Mouse (Mus musculus): ENCODE measurements around the gene Itpkb. TPM values are rescaled to one million over a fixed set of nuclear protein-coding genes. Genes with fewer than 3 reads are reported as not detected.
A peak's percentile ranks its signal among the peaks of the same experiment; 100 is the strongest.

The Itpkb gene
- polyA plus RNA-seq, 1 experiment from 2014 or later, result 7.2 TPM

- H3K9ac ChIP-seq (ENCODE audit: low read length), result no peak overlapping the region
- no peaks in the 10 kb centered on the region for H3K27me3 ChIP-seq (ENCODE audit: control insufficient read depth, insufficient read depth, low read length)
- H3K4me1 ChIP-seq (ENCODE audit: control insufficient read depth, insufficient read depth, low read length), result no peaks in the 10 kb centered on the region
- DNase-seq (ENCODE audit: low spot score) (peak; percentile 80), ATAC-seq (ENCODE audit: insufficient number of reproducible peaks, low FRiP score, low TSS enrichment, low read depth) (no peak)
- no peak overlapping the region for H3K27ac ChIP-seq (replicated peaks; ENCODE audit: low read depth, low read length)
- 41% methylated on average over 11 of the region's 11 CpGs for WGBS
- H3K9me3 ChIP-seq (ENCODE audit: control insufficient read depth, low read length), result no peaks in the 10 kb centered on the region
- H3K4me3 ChIP-seq (ENCODE audit: low read depth, low read length), result no peak overlapping the region
- peaks cover 6% of the 10 kb centered on the region for H3K36me3 ChIP-seq (ENCODE audit: control insufficient read depth, insufficient read depth, low read length)
- no peak overlapping the region for H3K4me2 ChIP-seq (ENCODE audit: low read depth, severe bottlenecking)
Observed at GRCm38 (mm10) chr1:180422076-180422828, 92.0 kb downstream of the Itpkb start.

GRCm38 (mm10) chr1:180423008-180423639 lies 92.8 kb downstream of the Itpkb start:
- Histone ChIP-seq H3K27ac (replicated peaks; ENCODE audit: low read depth, low read length) (no peak overlapping the region), H3K9ac (ENCODE audit: low read length) (no peak overlapping the region), H3K4me1 (ENCODE audit: control insufficient read depth, insufficient read depth, low read length) (0 out of 2 replicates have a peak, but pooled peaks cover 2% of the 10 kb centered on the region), H3K9me3 (ENCODE audit: control insufficient read depth, low read length) (no peaks in the 10 kb centered on the region), H3K27me3 (ENCODE audit: control insufficient read depth, insufficient read depth, low read length) (no peaks in the 10 kb centered on the region), H3K36me3 (ENCODE audit: control insufficient read depth, insufficient read depth, low read length) (peaks cover 4% of the 10 kb centered on the region), H3K4me2 (ENCODE audit: low read depth, severe bottlenecking) (no peak overlapping the region), H3K4me3 (ENCODE audit: low read depth, low read length) (no peak overlapping the region)
- DNase-seq (ENCODE audit: low spot score), result no peak
- no peak for ATAC-seq (ENCODE audit: insufficient number of reproducible peaks, low FRiP score, low TSS enrichment, low read depth)
- WGBS, result 64% methylated on average over 16 of the region's 16 CpGs

- H3K4me2 ChIP-seq (ENCODE audit: low read depth, severe bottlenecking), result no peak overlapping the region
- no peaks in the 10 kb centered on the region for H3K9me3 ChIP-seq (ENCODE audit: control insufficient read depth, low read length)
- no peak overlapping the region for H3K9ac ChIP-seq (ENCODE audit: low read length)
- 0 out of 2 replicates have a peak, but pooled peaks cover 3% of the 10 kb centered on the region for H3K4me1 ChIP-seq (ENCODE audit: control insufficient read depth, insufficient read depth, low read length)
- 70% methylated on average over 3 of the region's 3 CpGs for WGBS
- 0 out of 2 replicates have a peak, but pooled peaks cover 3% of the 10 kb centered on the region for H3K36me3 ChIP-seq (ENCODE audit: control insufficient read depth, insufficient read depth, low read length)
- ATAC-seq (ENCODE audit: insufficient number of reproducible peaks, low FRiP score, low TSS enrichment, low read depth), result no peak
- no peak overlapping the region for H3K4me3 ChIP-seq (ENCODE audit: low read depth, low read length)
- no peaks in the 10 kb centered on the region for H3K27me3 ChIP-seq (ENCODE audit: control insufficient read depth, insufficient read depth, low read length)
- H3K27ac ChIP-seq (replicated peaks; ENCODE audit: low read depth, low read length), result no peak overlapping the region
- no peak for DNase-seq (ENCODE audit: low spot score)
Observed at GRCm38 (mm10) chr1:180423931-180424330, 93.6 kb downstream of the Itpkb start.

GRCm38 (mm10) chr1:180426405-180426804 lies 96.1 kb downstream of the Itpkb start:
- DNase-seq (ENCODE audit: low spot score) (no peak), ATAC-seq (ENCODE audit: insufficient number of reproducible peaks, low FRiP score, low TSS enrichment, low read depth) (no peak)
- Histone ChIP-seq H3K27ac (replicated peaks; ENCODE audit: low read depth, low read length) (no peak overlapping the region), H3K36me3 (ENCODE audit: control insufficient read depth, insufficient read depth, low read length) (no peaks in the 10 kb centered on the region), H3K4me3 (ENCODE audit: low read depth, low read length) (no peak overlapping the region), H3K9ac (ENCODE audit: low read length) (no peak overlapping the region), H3K9me3 (ENCODE audit: control insufficient read depth, low read length) (no peaks in the 10 kb centered on the region), H3K4me1 (ENCODE audit: control insufficient read depth, insufficient read depth, low read length) (0 out of 2 replicates have a peak, but pooled peaks cover 3% of the 10 kb centered on the region), H3K4me2 (ENCODE audit: low read depth, severe bottlenecking) (no peak overlapping the region), H3K27me3 (ENCODE audit: control insufficient read depth, insufficient read depth, low read length) (no peaks in the 10 kb centered on the region)
- 76% methylated on average over 6 of the region's 6 CpGs for WGBS

GRCm38 (mm10) chr1:180427685-180428084 lies 97.4 kb downstream of the Itpkb start:
- no peak; the same call in 1 of the 2 replicates for ATAC-seq (ENCODE audit: insufficient number of reproducible peaks, low FRiP score, low TSS enrichment, low read depth)
- no peak for DNase-seq (ENCODE audit: low spot score)
- 0 out of 2 replicates have a peak, but pooled peaks cover 6% of the 10 kb centered on the region for H3K4me1 ChIP-seq (ENCODE audit: control insufficient read depth, insufficient read depth, low read length)
- no peak overlapping the region for H3K9ac ChIP-seq (ENCODE audit: low read length)
- H3K27ac ChIP-seq (replicated peaks; ENCODE audit: low read depth, low read length), result no peak overlapping the region
- no peak overlapping the region for H3K4me3 ChIP-seq (ENCODE audit: low read depth, low read length)
- 47% methylated on average over 10 of the region's 10 CpGs for WGBS
- no peaks in the 10 kb centered on the region for H3K27me3 ChIP-seq (ENCODE audit: control insufficient read depth, insufficient read depth, low read length)
- H3K9me3 ChIP-seq (ENCODE audit: control insufficient read depth, low read length), result no peaks in the 10 kb centered on the region
- H3K36me3 ChIP-seq (ENCODE audit: control insufficient read depth, insufficient read depth, low read length), result no peaks in the 10 kb centered on the region
- no peak overlapping the region for H3K4me2 ChIP-seq (ENCODE audit: low read depth, severe bottlenecking)

GRCm38 (mm10) chr1:180428101-180428712 lies 97.9 kb downstream of the Itpkb start:
- 36% methylated on average over 9 of the region's 9 CpGs for WGBS
- DNase-seq (ENCODE audit: low spot score), result peak; percentile 74

DNA sequence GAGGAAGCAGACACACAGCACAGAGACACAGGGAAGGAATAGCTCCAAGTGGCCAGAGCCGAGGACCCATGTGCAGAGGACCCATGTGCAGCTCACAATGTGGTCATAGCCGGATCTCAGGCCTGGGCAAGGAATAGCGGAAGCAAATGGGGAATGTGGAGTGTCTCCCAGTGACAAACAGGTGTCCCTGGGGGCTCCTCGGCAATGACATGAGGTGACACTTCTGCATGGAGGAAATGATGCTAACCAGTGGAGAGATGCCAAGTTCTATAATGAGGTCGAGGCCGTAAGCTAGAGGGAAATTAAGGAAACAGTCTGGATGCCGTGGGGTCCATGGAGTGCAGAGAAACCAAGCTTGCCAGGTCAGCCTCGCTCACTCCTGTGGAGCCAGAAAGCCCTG lies 98.6 kb downstream of the Itpkb start:
- Histone ChIP-seq H3K9ac (ENCODE audit: low read length) (no peak overlapping the region), H3K36me3 (ENCODE audit: control insufficient read depth, insufficient read depth, low read length) (no peaks in the 10 kb centered on the region), H3K4me1 (ENCODE audit: control insufficient read depth, insufficient read depth, low read length) (peaks cover 9% of the 10 kb centered on the region; the same call in 1 of the 2 replicates), H3K9me3 (ENCODE audit: control insufficient read depth, low read length) (no peaks in the 10 kb centered on the region), H3K4me2 (ENCODE audit: low read depth, severe bottlenecking) (no peak overlapping the region), H3K4me3 (ENCODE audit: low read depth, low read length) (no peak overlapping the region), H3K27ac (replicated peaks; ENCODE audit: low read depth, low read length) (no peak overlapping the region), H3K27me3 (ENCODE audit: control insufficient read depth, insufficient read depth, low read length) (no peaks in the 10 kb centered on the region)
- ATAC-seq (ENCODE audit: insufficient number of reproducible peaks, low FRiP score, low TSS enrichment, low read depth) (no peak), DNase-seq (ENCODE audit: low spot score) (no peak)
- 81% methylated on average over 8 of the region's 8 CpGs for WGBS

More at GRCm38 (mm10) chr1:180428101-180428712, 97.9 kb downstream of the Itpkb start:
- 0 out of 2 replicates have a peak, but pooled peaks cover 7% of the 10 kb centered on the region for H3K4me1 ChIP-seq (ENCODE audit: control insufficient read depth, insufficient read depth, low read length)
- no peaks in the 10 kb centered on the region for H3K27me3 ChIP-seq (ENCODE audit: control insufficient read depth, insufficient read depth, low read length)
- no peaks in the 10 kb centered on the region for H3K9me3 ChIP-seq (ENCODE audit: control insufficient read depth, low read length)
- H3K27ac ChIP-seq (replicated peaks; ENCODE audit: low read depth, low read length), result no peak overlapping the region
- no peak for ATAC-seq (ENCODE audit: insufficient number of reproducible peaks, low FRiP score, low TSS enrichment, low read depth)
- H3K4me3 ChIP-seq (ENCODE audit: low read depth, low read length), result no peak overlapping the region
- no peaks in the 10 kb centered on the region for H3K36me3 ChIP-seq (ENCODE audit: control insufficient read depth, insufficient read depth, low read length)
- H3K9ac ChIP-seq (ENCODE audit: low read length), result no peak overlapping the region
- no peak overlapping the region for H3K4me2 ChIP-seq (ENCODE audit: low read depth, severe bottlenecking)

DNA sequence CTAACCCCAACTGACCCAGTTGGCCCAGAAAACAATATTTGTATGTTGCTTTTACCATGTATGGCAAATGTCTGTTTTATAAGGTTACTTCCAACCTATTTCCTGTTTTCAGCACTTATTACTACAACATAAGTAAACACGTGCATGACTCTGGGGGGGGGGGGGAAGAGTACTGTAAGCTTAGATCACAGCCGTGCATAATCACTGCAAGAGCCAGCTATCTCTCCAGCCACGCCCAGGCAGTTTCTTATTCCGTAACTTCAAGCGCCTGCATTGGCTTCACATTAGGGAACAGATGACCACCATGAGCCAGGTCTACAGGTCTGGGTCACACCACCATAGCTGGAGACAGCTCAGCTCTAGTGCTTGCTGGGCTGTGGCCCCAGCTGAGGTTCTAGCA lies 99.5 kb downstream of the Itpkb start:
- H3K36me3 ChIP-seq (ENCODE audit: control insufficient read depth, insufficient read depth, low read length), result no peaks in the 10 kb centered on the region
- no peak overlapping the region for H3K4me2 ChIP-seq (ENCODE audit: low read depth, severe bottlenecking)
- ATAC-seq (ENCODE audit: insufficient number of reproducible peaks, low FRiP score, low TSS enrichment, low read depth) (no peak), DNase-seq (ENCODE audit: low spot score) (no peak)
- no peak overlapping the region for H3K27ac ChIP-seq (replicated peaks; ENCODE audit: low read depth, low read length)
- peaks cover 17% of the 10 kb centered on the region; the same call in 1 of the 2 replicates for H3K4me1 ChIP-seq (ENCODE audit: control insufficient read depth, insufficient read depth, low read length)
- no peaks in the 10 kb centered on the region for H3K27me3 ChIP-seq (ENCODE audit: control insufficient read depth, insufficient read depth, low read length)
- no peak overlapping the region for H3K4me3 ChIP-seq (ENCODE audit: low read depth, low read length)
- WGBS, result 80% methylated on average over 5 of the region's 5 CpGs
- H3K9ac ChIP-seq (ENCODE audit: low read length), result no peak overlapping the region
- H3K9me3 ChIP-seq (ENCODE audit: control insufficient read depth, low read length), result no peaks in the 10 kb centered on the region
